Mouse (Mus musculus) hindbrain, embryonic 12.5 days (tissue): ENCODE data around the gene Twnk. TPM values are rescaled to one million over a fixed set of nuclear protein-coding genes. Genes with fewer than 3 reads are reported as not detected.

Source experiments
- ATAC-seq: fragments of 200-750 bp; cut with Nextera tagmentation; 2 replicates; pipeline ENCODE4 v1.8.0; 2017; ENCODE audit warnings: moderate TSS enrichment; ENCODE audit not compliant: low FRiP score
- H3K27ac ChIP-seq: fragments of 300-500 bp; sonication (generic); 2 replicates; pipeline ENCODE4 v1.5.1; 2016; ENCODE audit warnings: mild to moderate bottlenecking
- H3K27me3 ChIP-seq: fragments of 300-500 bp; sonication (generic); 2 replicates; pipeline ENCODE4 v1.6.1; 2016; ENCODE audit warnings: mild to moderate bottlenecking
- H3K36me3 ChIP-seq: fragments of 300-500 bp; sonication (generic); 2 replicates; pipeline ENCODE4 v1.6.1; 2016; ENCODE audit warnings: mild to moderate bottlenecking
- H3K4me1 ChIP-seq: fragments of 300-500 bp; sonication (generic); 2 replicates; pipeline ENCODE4 v1.6.1; 2016
- H3K4me2 ChIP-seq: fragments of 300-500 bp; sonication (generic); replicated peaks from 2 replicates; pipeline ENCODE4 v1.6.1; 2016; ENCODE audit warnings: mild to moderate bottlenecking
- H3K4me3 ChIP-seq: fragments of 300-500 bp; sonication (generic); 2 replicates; pipeline ENCODE4 v1.5.1; 2016; ENCODE audit warnings: mild to moderate bottlenecking
- H3K9ac ChIP-seq: fragments of 300-500 bp; sonication (generic); 2 replicates; pipeline ENCODE4 v1.6.1; 2016; ENCODE audit warnings: mild to moderate bottlenecking, moderate library complexity
- H3K9me3 ChIP-seq: fragments of 300-500 bp; sonication (generic); replicated peaks from 2 replicates; pipeline ENCODE4 v1.6.1; 2016; ENCODE audit warnings: mild to moderate bottlenecking
- WGBS: fragments of 180-500 bp; shearing (Covaris S2); methylation state at CpG from one replicate; pipeline ENCODE4 v1.1.7; 2016; 5-methylcytosine and 5-hydroxymethylcytosine counted together
- polyA plus RNA-seq: library from polyadenylated mRNA; unstranded; fragments of >200 nt; fragmentation: Nextera tagmentation; extraction: Ambion mirVana; gene quantifications from 2 replicates; pipeline ENCODE4 v1.2.1, GENCODE M21; 2016

The Twnk gene
- polyA plus RNA-seq, 1 experiment from 2014 or later, result 19.7 TPM

DNA sequence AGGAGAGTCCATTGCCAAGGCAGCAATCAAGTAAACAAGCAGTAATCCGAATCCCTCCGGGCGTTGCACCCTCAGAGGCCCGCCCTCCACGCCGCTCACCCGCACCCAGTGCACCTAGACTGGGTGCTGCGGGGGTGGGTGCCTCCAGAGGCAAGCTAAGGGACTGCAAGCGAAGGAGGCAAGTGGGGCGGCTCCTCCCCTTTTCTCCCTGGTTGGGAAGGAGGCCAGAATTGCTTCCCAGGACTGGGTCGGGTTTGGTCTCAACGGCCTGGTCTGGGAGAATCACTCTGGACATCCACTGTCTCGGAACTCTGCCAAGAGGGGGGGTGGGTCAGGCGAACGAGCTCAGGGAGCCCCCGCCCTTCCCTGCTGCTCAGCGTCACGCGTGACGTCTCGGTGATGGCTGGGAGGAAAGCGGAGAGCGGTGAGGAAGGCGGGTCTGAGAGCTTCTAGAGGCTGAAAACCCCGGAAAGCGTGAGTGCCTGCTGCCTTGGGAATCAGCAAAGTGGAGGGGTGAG lies 42.0 kb downstream of the Twnk start, which contains the start of gene Sfxn3:
TSS of gene Sfxn3 (plus strand) at position 87 of the 518 bp plus-strand sequence.
- ATAC-seq, result peak; percentile 83
- no peaks in the 10 kb centered on the region for H3K9me3 ChIP-seq
- H3K9ac ChIP-seq, result peak within 1 kb of the TSS; percentile 69
- H3K27me3 ChIP-seq, result peaks cover 29% of the 10 kb centered on the region
- peak within 1 kb of the TSS; percentile 71 for H3K4me2 ChIP-seq
- peaks cover 14% of the 10 kb centered on the region; the same call in 1 of the 2 replicates for H3K36me3 ChIP-seq
- peaks cover 34% of the 10 kb centered on the region for H3K4me1 ChIP-seq
- H3K27ac ChIP-seq, result peak within 1 kb of the TSS; percentile 87
- WGBS, result under 1% methylated on average over 26 of the region's 26 CpGs
- H3K4me3 ChIP-seq, result peak within 1 kb of the TSS; percentile 49

DNA sequence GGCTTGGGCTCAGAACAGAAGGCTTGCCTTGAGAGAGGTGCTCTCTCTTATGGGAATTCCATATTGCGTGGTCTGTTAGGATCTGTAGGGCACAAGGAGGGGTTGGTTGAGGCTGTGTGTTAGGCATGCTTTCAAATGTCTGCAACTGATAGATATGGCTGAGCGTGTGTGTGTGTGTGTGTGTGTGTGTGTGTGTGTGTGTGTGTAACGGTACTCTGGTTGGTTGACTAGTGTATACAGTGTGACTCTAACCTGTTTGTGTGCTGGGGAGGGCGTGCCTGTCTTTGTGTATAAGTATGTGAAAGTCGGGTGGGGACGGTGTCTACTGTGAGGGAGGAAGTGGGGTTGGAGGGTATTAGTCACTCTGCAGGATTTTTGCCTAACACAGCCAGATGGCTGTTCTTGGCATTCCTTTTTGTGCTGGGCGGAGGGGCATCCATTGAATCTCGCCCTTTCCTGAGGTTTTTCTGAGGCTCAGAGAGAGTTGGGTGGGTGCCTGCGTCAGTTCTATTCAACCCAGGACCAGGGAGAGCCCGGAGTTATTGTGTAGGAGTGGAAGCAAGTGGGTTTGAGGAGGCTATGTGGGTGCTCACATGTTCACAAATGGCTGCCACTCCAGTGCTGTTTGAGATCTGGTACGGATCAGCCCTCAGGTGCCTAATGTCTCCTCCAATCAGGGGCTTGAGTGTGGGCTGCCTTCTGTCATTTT lies 42.6 kb downstream of the Twnk start:
- 53% methylated on average over 11 of the region's 11 CpGs for WGBS
- Histone ChIP-seq H3K4me2 (peak overlapping the region; percentile 71), H3K4me3 (peak overlapping the region; percentile 49), H3K9me3 (no peaks in the 10 kb centered on the region), H3K4me1 (peaks cover 34% of the 10 kb centered on the region), H3K27ac (peak overlapping the region; percentile 87), H3K36me3 (peaks cover 20% of the 10 kb centered on the region; the same call in 1 of the 2 replicates), H3K9ac (peak overlapping the region; percentile 69), H3K27me3 (peaks cover 28% of the 10 kb centered on the region)
- ATAC-seq, result peak; percentile 59

- H3K36me3 ChIP-seq, result peaks cover 24% of the 10 kb centered on the region
- H3K4me3 ChIP-seq, result peak overlapping the region; percentile 49
- WGBS, result 83% methylated on average over 12 of the region's 12 CpGs
- peak overlapping the region; percentile 71 for H3K4me2 ChIP-seq
- 0 out of 2 replicates have a peak overlapping the region, but pooled peaks have one; percentile 87 for H3K27ac ChIP-seq
- peaks cover 24% of the 10 kb centered on the region for H3K27me3 ChIP-seq
- peak overlapping the region; percentile 69 for H3K9ac ChIP-seq
- H3K4me1 ChIP-seq, result peaks cover 34% of the 10 kb centered on the region
- ATAC-seq, result no peak
- no peaks in the 10 kb centered on the region for H3K9me3 ChIP-seq
These were observed 43.3 kb downstream of the Twnk start for GRCm38 (mm10) chr19:45048644-45049365.

DNA sequence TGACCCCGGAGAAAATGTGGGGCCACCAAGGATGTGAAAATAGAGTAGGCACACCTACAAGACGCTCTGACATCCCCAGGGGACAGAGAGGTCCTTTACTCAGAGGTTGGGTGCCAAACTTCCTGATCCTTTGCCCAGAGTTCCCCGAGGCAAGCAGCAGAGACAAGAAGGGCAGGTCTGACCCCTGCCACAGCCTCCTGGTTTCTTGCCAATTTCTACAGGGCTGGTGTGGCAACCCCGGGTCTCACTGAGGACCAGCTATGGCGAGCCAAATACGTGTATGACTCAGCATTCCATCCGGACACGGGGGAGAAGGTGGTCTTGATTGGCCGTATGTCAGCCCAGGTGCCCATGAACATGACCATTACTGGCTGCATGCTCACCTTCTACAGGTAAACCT lies 44.1 kb downstream of the Twnk start:
- H3K36me3 ChIP-seq, result peaks cover 27% of the 10 kb centered on the region
- H3K4me1 ChIP-seq, result peaks cover 34% of the 10 kb centered on the region
- H3K27me3 ChIP-seq, result peaks cover 23% of the 10 kb centered on the region
- no peak overlapping the region for H3K4me3 ChIP-seq
- no peak overlapping the region for H3K27ac ChIP-seq
- H3K4me2 ChIP-seq, result peak overlapping the region; percentile 71
- no peaks in the 10 kb centered on the region for H3K9me3 ChIP-seq
- 76% methylated on average over 9 of the region's 9 CpGs for WGBS
- no peak for ATAC-seq
- H3K9ac ChIP-seq, result no peak overlapping the region

DNA sequence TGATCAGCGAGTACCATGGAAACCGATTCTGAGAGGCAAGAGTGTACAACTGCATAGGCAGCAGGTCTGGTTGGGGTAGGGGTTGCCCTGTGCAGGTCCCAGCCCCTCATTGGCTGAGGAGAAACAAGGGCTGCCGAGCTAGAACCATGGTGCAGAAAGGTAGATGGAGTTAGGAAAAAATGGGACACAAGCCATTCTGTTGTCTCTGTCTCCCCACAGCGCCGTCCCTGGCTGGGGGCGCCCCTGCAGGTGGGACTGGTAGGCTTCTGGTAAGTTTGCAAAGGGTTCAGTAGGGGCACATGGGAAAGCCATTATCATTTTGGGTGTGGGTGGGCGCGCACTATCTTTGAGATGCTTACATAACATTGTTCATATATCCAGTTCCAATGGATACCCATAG lies 48.0 kb downstream of the Twnk start:
- H3K9me3 ChIP-seq, result no peaks in the 10 kb centered on the region
- H3K4me2 ChIP-seq, result no peak overlapping the region
- H3K4me1 ChIP-seq, result peaks cover 27% of the 10 kb centered on the region
- ATAC-seq, result no peak
- H3K9ac ChIP-seq, result no peak overlapping the region
- no peak overlapping the region for H3K4me3 ChIP-seq
- peaks cover 34% of the 10 kb centered on the region for H3K36me3 ChIP-seq
- H3K27me3 ChIP-seq, result 0 out of 2 replicates have a peak, but pooled peaks cover 3% of the 10 kb centered on the region
- no peak overlapping the region for H3K27ac ChIP-seq
- 86% methylated on average over 8 of the region's 8 CpGs for WGBS

GRCm38 (mm10) chr19:45054892-45055690 lies 49.6 kb downstream of the Twnk start:
- Histone ChIP-seq H3K27me3 (0 out of 2 replicates have a peak, but pooled peaks cover 3% of the 10 kb centered on the region), H3K36me3 (peaks cover 34% of the 10 kb centered on the region), H3K9me3 (no peaks in the 10 kb centered on the region), H3K27ac (no peak overlapping the region), H3K4me1 (peaks cover 22% of the 10 kb centered on the region), H3K4me2 (no peak overlapping the region), H3K4me3 (no peak overlapping the region), H3K9ac (no peak overlapping the region)
- WGBS, result 85% methylated on average over 6 of the region's 6 CpGs
- no peak for ATAC-seq

DNA sequence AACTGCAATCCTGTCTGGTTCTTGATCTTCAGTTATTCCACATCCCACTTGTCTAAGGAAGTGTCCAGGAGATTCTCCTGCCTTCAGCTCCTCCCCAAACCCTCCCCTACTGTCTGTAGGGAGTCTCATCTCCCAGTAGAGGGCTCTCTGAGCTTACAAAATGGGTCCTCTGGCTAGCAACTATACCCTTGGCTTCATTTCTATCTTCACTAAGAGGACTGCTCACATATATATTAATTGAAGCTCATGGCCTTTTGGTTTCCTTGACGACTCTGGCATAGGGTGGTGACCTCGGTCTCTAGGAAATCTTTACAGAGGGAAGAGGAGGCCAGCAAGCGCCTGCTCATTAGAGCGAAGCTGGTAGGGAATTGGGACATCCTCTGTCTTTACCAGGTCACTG lies 50.9 kb downstream of the Twnk start:
- ATAC-seq, result no peak
- no peak overlapping the region for H3K4me2 ChIP-seq

DNA sequence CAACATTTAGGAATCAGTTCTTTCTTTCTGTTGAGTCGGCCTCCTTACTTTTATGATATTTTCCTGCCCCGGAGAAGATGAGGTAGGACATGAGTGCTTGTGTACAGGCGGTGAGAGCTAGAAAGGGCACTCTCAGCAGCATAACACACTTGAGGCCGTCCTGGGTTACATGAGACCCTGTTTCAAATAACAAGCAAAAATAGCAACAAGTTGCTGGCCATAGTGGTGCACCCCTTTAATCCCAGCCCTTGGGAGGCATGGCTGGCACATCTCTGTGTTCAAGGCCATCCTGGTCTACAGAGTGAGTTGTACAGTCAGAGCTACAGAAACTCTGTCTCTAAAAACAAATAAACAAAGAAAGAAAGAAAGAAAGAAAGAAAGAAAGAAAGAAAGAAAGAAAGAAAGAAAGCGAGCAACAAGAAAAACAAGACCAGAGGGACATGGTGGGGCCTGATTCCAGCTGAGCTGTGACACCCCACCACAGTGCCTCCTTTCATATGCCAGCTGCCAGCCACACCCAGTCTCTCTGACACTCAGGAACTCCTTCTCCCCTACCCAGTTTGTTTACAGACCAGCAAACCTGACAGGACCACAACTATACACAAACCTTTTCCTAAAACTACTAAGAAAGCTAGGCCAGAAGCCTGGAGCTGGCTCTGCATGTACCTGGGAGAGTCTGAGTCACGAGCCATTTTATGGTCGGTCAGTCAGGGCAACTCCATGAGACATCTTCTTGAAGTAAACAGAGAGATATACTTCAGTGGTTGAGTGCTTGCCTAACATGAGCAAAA lies 51.6 kb downstream of the Twnk start:
- H3K4me3 ChIP-seq, result peak overlapping the region; percentile 53; the same call in 1 of the 2 replicates
- no peak for ATAC-seq
- 90% methylated on average over 7 of the region's 7 CpGs for WGBS
- H3K4me1 ChIP-seq, result peaks cover 22% of the 10 kb centered on the region
- peak overlapping the region; percentile 96 for H3K27ac ChIP-seq
- H3K36me3 ChIP-seq, result peaks cover 24% of the 10 kb centered on the region
- H3K27me3 ChIP-seq, result 0 out of 2 replicates have a peak, but pooled peaks cover 3% of the 10 kb centered on the region
- peak overlapping the region; percentile 78 for H3K4me2 ChIP-seq
- H3K9ac ChIP-seq, result peak overlapping the region; percentile 56; the same call in 1 of the 2 replicates
- no peaks in the 10 kb centered on the region for H3K9me3 ChIP-seq

More for the DNA sequence above, 50.9 kb downstream of the Twnk start:
- H3K9ac ChIP-seq, result no peak overlapping the region
- H3K36me3 ChIP-seq, result peaks cover 27% of the 10 kb centered on the region
- H3K9me3 ChIP-seq, result no peaks in the 10 kb centered on the region
- H3K27ac ChIP-seq, result peak overlapping the region; percentile 60; the same call in 1 of the 2 replicates
- WGBS, result 49% methylated on average over 4 of the region's 4 CpGs
- 0 out of 2 replicates have a peak, but pooled peaks cover 3% of the 10 kb centered on the region for H3K27me3 ChIP-seq
- no peak overlapping the region for H3K4me3 ChIP-seq
- peaks cover 22% of the 10 kb centered on the region for H3K4me1 ChIP-seq

- no peak for ATAC-seq
- WGBS, result 50% methylated on average over 7 of the region's 7 CpGs
These were observed 52.3 kb downstream of the Twnk start for GRCm38 (mm10) chr19:45057724-45058112.

GRCm38 (mm10) chr19:45058113-45058839 lies 52.8 kb downstream of the Twnk start:
- ATAC-seq, result peak; percentile 94
- H3K36me3 ChIP-seq, result peaks cover 12% of the 10 kb centered on the region
- under 1% methylated on average over 34 of the region's 34 CpGs for WGBS
- peaks cover 22% of the 10 kb centered on the region for H3K4me1 ChIP-seq
- 0 out of 2 replicates have a peak, but pooled peaks cover 3% of the 10 kb centered on the region for H3K27me3 ChIP-seq
- peak overlapping the region; percentile 53 for H3K4me3 ChIP-seq
- H3K4me2 ChIP-seq, result peak overlapping the region; percentile 78
- H3K9me3 ChIP-seq, result no peaks in the 10 kb centered on the region
- H3K9ac ChIP-seq, result peak overlapping the region; percentile 87
- H3K27ac ChIP-seq, result peak overlapping the region; percentile 96

More at GRCm38 (mm10) chr19:45057724-45058112, 52.3 kb downstream of the Twnk start:
- Histone ChIP-seq H3K27me3 (0 out of 2 replicates have a peak, but pooled peaks cover 3% of the 10 kb centered on the region), H3K27ac (peak overlapping the region; percentile 96), H3K4me1 (peaks cover 22% of the 10 kb centered on the region), H3K9ac (peak overlapping the region; percentile 56), H3K4me3 (peak overlapping the region; percentile 53), H3K36me3 (peaks cover 17% of the 10 kb centered on the region), H3K9me3 (no peaks in the 10 kb centered on the region), H3K4me2 (peak overlapping the region; percentile 78)
